8 mouse cellular contexts compared by ENCODE assay signal in the genomic region with DNA sequence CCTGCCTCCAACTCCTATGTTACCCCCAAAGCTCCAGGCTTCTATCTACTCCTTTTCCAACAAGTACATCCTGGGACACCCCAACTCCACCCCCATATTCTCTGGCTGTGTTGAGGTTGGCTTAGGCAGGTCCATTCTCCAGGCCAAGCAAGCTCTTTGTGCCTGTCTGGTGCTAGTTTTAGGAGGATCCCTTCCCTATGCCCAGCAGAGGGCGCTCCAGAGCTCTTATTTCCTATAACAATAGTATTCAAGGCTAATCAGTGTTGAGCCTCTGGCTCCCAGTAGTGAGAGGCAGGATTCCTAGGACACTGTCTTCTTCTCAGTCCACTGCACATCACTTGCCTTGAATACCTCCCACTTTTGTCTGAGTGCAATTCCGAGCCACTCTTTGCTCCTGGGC. TPM values are rescaled to one million over a fixed set of nuclear protein-coding genes. Genes with fewer than 3 reads are reported as not detected.
DNase-seq lines count a peak whose midpoint lies in the region; ATAC-seq and TF ChIP-seq lines count a peak whose summit lies in the region.

No protein-coding gene starts in this region.

- ATAC-seq in embryonic facial prominence, embryonic 14.5 days (ENCODE audit: low read depth) = 0 out of 2 replicates have a peak, but pooled peaks have one; percentile 21
- peak; percentile 20; the same call in 1 of the 2 replicates for ATAC-seq in lung, embryonic 16.5 days (ENCODE audit: low read depth)

- intact Hi-C loops in heart, postnatal 14 days (cut with DNase I) = loop anchor here (1.0 kb wide), 1 partner anchor 41 kb away; no protein-coding TSS in a partner anchor

- no peaks in the 10 kb centered on the region for H3K27me3 ChIP-seq in embryonic facial prominence, embryonic 14.5 days (replicated peaks; ENCODE audit: control insufficient read depth, insufficient read depth, low read length)
- no peaks in the 10 kb centered on the region for H3K27me3 ChIP-seq in lung, embryonic 16.5 days (ENCODE audit: control insufficient read depth, insufficient read depth, low read depth, low read length)
- H3K27me3 ChIP-seq in thymus, adult 2 months (ENCODE audit: control insufficient read depth, insufficient read depth, low read length) = no peaks in the 10 kb centered on the region

- peak; percentile 74 for TF ChIP-seq CTCF in bone marrow, adult 2 months (IDR thresholded peaks at IDR 0.05; ENCODE audit: control insufficient read depth, insufficient read depth, low read length)
- peak; percentile 37; the same call in 1 of the 2 replicates for TF ChIP-seq CTCF in thymus, adult 2 months (IDR thresholded peaks at IDR 0.05; ENCODE audit: borderline replicate concordance, control insufficient read depth, extremely low read depth, insufficient read depth, low read length, poor library complexity)

- H3K27ac ChIP-seq in bone marrow, adult 2 months (ENCODE audit: control insufficient read depth, insufficient read depth, low read depth, low read length, poor library complexity) = no peak overlapping the region
- H3K27ac ChIP-seq in embryonic facial prominence, embryonic 14.5 days (replicated peaks; ENCODE audit: low read depth, low read length) = no peak overlapping the region
- H3K27ac ChIP-seq in lung, embryonic 16.5 days (ENCODE audit: low read length) = no peak overlapping the region
- H3K27ac ChIP-seq in thymus, adult 2 months (ENCODE audit: control insufficient read depth, insufficient read depth, low read length) = no peak overlapping the region

- no peaks in the 10 kb centered on the region for H3K9me3 ChIP-seq in embryonic facial prominence, embryonic 14.5 days (ENCODE audit: control insufficient read depth, low read length)
- no peaks in the 10 kb centered on the region for H3K9me3 ChIP-seq in lung, embryonic 16.5 days (ENCODE audit: control insufficient read depth, low read length)

- TF ChIP-seq POLR2A in bone marrow, adult 2 months (IDR thresholded peaks at IDR 0.05; ENCODE audit: borderline replicate concordance, control insufficient read depth, low read depth, low read length) = no peak
- TF ChIP-seq POLR2A in thymus, adult 2 months (IDR thresholded peaks at IDR 0.05; ENCODE audit: control insufficient read depth, extremely low read depth, insufficient read depth, low read length, poor library complexity) = no peak

- H3K4me3 ChIP-seq in bone marrow, adult 2 months (replicated peaks; ENCODE audit: control insufficient read depth, low read depth, low read length) = no peak overlapping the region
- no peak overlapping the region for H3K4me3 ChIP-seq in embryonic facial prominence, embryonic 14.5 days (ENCODE audit: low read depth, low read length)
- no peak overlapping the region for H3K4me3 ChIP-seq in lung, embryonic 16.5 days (ENCODE audit: low read length)
- no peak overlapping the region for H3K4me3 ChIP-seq in thymus, adult 2 months (ENCODE audit: control insufficient read depth, insufficient read depth, low read length)

- peak; percentile 71 to 78 for DNase-seq in CD8-positive naive resting alpha-beta T cell, adult 2 months (ENCODE audit: low read depth in 2 of 2, low spot score in 2 of 2)
- DNase-seq in embryonic facial prominence, embryonic 14.5 days (ENCODE audit: low spot score) = peak; percentile 94
- peak; percentile 91 to 95 for DNase-seq in heart, postnatal 14 days
- DNase-seq in large intestine, adult 2 months (ENCODE audit: low read depth, low spot score) = peak; percentile 87
- DNase-seq in ovary, adult 18-20 months (ENCODE audit: low spot score) = peak; percentile 71
- peak; percentile 79 for DNase-seq in thymus, adult 2 months

- 27% methylated on average over 2 of the region's 2 CpGs for WGBS in bone marrow, adult 2 months
- 9% methylated on average over 2 of the region's 2 CpGs for WGBS in embryonic facial prominence, embryonic 14.5 days
- 21% methylated on average over 2 of the region's 2 CpGs for WGBS in large intestine, adult 2 months
- 8% methylated on average over 2 of the region's 2 CpGs for WGBS in lung, embryonic 16.5 days
- WGBS in thymus, adult 2 months = 33% methylated on average over 2 of the region's 2 CpGs

- H3K9ac ChIP-seq in embryonic facial prominence, embryonic 14.5 days (ENCODE audit: low read depth, low read length) = no peak overlapping the region
- H3K9ac ChIP-seq in lung, embryonic 16.5 days (ENCODE audit: low read length) = no peak overlapping the region

- peaks cover 27% of the 10 kb centered on the region; the same call in 1 of the 2 replicates for H3K36me3 ChIP-seq in embryonic facial prominence, embryonic 14.5 days (ENCODE audit: control insufficient read depth, insufficient read depth, low read length)
- no peaks in the 10 kb centered on the region for H3K36me3 ChIP-seq in lung, embryonic 16.5 days (ENCODE audit: control insufficient read depth, insufficient read depth, low read length)
- no peaks in the 10 kb centered on the region for H3K36me3 ChIP-seq in thymus, adult 2 months (ENCODE audit: control insufficient read depth, insufficient read depth, low read length)

- H3K4me1 ChIP-seq in bone marrow, adult 2 months (ENCODE audit: control insufficient read depth, insufficient read depth, low read length) = peaks cover 1% of the 10 kb centered on the region; the same call in 1 of the 2 replicates
- H3K4me1 ChIP-seq in embryonic facial prominence, embryonic 14.5 days (ENCODE audit: control insufficient read depth, insufficient read depth, low read length) = peaks cover 19% of the 10 kb centered on the region; the same call in 1 of the 2 replicates
- H3K4me1 ChIP-seq in lung, embryonic 16.5 days (replicated peaks; ENCODE audit: control insufficient read depth, insufficient read depth, low read length) = peaks cover 12% of the 10 kb centered on the region; the same call in 1 of the 2 replicates
- H3K4me1 ChIP-seq in thymus, adult 2 months (replicated peaks; ENCODE audit: control insufficient read depth, insufficient read depth, low read length) = peaks cover 10% of the 10 kb centered on the region

- H3K4me2 ChIP-seq in embryonic facial prominence, embryonic 14.5 days (ENCODE audit: low read depth, low read length) = no peak overlapping the region
- H3K4me2 ChIP-seq in lung, embryonic 16.5 days (ENCODE audit: low read depth, low read length) = no peak overlapping the region

RNA-seq across cellular contexts. Expression of a gene that starts 3.1 kb away (rescaled TPM):
- polyA plus RNA-seq in bone marrow, adult 2 months (2011; ENCODE audit: insufficient read depth, insufficient read length, low replicate concordance, missing spikeins) = not detected in 2 replicates
- polyA plus RNA-seq in embryonic facial prominence, embryonic 14.5 days (2014; fragmentation: Nextera tagmentation; extraction: Ambion mirVana) = 3.9 and 4.3 TPM in 2 replicates
- total RNA-seq in heart, postnatal 14 days (2021) = under 1 TPM; 0.10 to 0.19 TPM
- 0.02 and 0.07 TPM in 2 replicates for polyA plus RNA-seq in large intestine, adult 2 months (2012; rRNA removed)
- polyA plus RNA-seq in lung, embryonic 16.5 days (2015; fragmentation: Nextera tagmentation; extraction: Ambion mirVana) = 2.2 and 2.8 TPM in 2 replicates
- polyA plus RNA-seq in thymus, adult 2 months (2012; rRNA removed) = 0.03 TPM in 1 of 2 replicates, not detected in the other

RNA-seq across cellular contexts. Expression of a gene that starts 3.3 kb away (rescaled TPM):
- 1.7 and 1.8 TPM in 2 replicates for polyA plus RNA-seq in bone marrow, adult 2 months (2011; ENCODE audit: insufficient read depth, insufficient read length, low replicate concordance, missing spikeins)
- polyA plus RNA-seq in embryonic facial prominence, embryonic 14.5 days (2014; fragmentation: Nextera tagmentation; extraction: Ambion mirVana) = 2.7 and 3.4 TPM in 2 replicates
- total RNA-seq in heart, postnatal 14 days (2021) = 10 to 100 TPM; 16.4 TPM
- 2.0 and 2.3 TPM in 2 replicates for polyA plus RNA-seq in large intestine, adult 2 months (2012; rRNA removed)
- 4.8 and 5.4 TPM in 2 replicates for polyA plus RNA-seq in lung, embryonic 16.5 days (2015; fragmentation: Nextera tagmentation; extraction: Ambion mirVana)
- polyA plus RNA-seq in thymus, adult 2 months (2012; rRNA removed) = 9.0 and 10.0 TPM in 2 replicates

RNA-seq across cellular contexts. Expression of a gene that starts 15.8 kb away (rescaled TPM):
- polyA plus RNA-seq in bone marrow, adult 2 months (2011; ENCODE audit: insufficient read depth, insufficient read length, low replicate concordance, missing spikeins) = 40.6 and 53.3 TPM in 2 replicates
- 80.2 and 86.2 TPM in 2 replicates for polyA plus RNA-seq in embryonic facial prominence, embryonic 14.5 days (2014; fragmentation: Nextera tagmentation; extraction: Ambion mirVana)
- 100 to 1,000 TPM; 122 to 128 TPM for total RNA-seq in heart, postnatal 14 days (2021)
- 80.6 and 90.2 TPM in 2 replicates for polyA plus RNA-seq in large intestine, adult 2 months (2012; rRNA removed)
- polyA plus RNA-seq in lung, embryonic 16.5 days (2015; fragmentation: Nextera tagmentation; extraction: Ambion mirVana) = 120 and 127 TPM in 2 replicates
- 28.8 and 41.5 TPM in 2 replicates for polyA plus RNA-seq in thymus, adult 2 months (2012; rRNA removed)

RNA-seq across cellular contexts. Expression of a gene that starts 18.7 kb away (rescaled TPM):
- polyA plus RNA-seq in bone marrow, adult 2 months (2011; ENCODE audit: insufficient read depth, insufficient read length, low replicate concordance, missing spikeins) = 3.0 TPM in 1 of 2 replicates, not detected in the other
- polyA plus RNA-seq in embryonic facial prominence, embryonic 14.5 days (2014; fragmentation: Nextera tagmentation; extraction: Ambion mirVana) = 1.5 and 4.0 TPM in 2 replicates
- total RNA-seq in heart, postnatal 14 days (2021) = under 1 TPM; 0.22 to 0.37 TPM
- polyA plus RNA-seq in large intestine, adult 2 months (2012; rRNA removed) = 0.38 and 0.81 TPM in 2 replicates
- polyA plus RNA-seq in lung, embryonic 16.5 days (2015; fragmentation: Nextera tagmentation; extraction: Ambion mirVana) = 9.0 and 9.6 TPM in 2 replicates
- 1.00 and 1.0 TPM in 2 replicates for polyA plus RNA-seq in thymus, adult 2 months (2012; rRNA removed)

RNA-seq across cellular contexts. Expression of a gene that starts 28.5 kb away (rescaled TPM):
- not detected in 2 replicates for polyA plus RNA-seq in bone marrow, adult 2 months (2011; ENCODE audit: insufficient read depth, insufficient read length, low replicate concordance, missing spikeins)
- not detected in 2 replicates for polyA plus RNA-seq in embryonic facial prominence, embryonic 14.5 days (2014; fragmentation: Nextera tagmentation; extraction: Ambion mirVana)
- total RNA-seq in heart, postnatal 14 days (2021) = not detected
- polyA plus RNA-seq in large intestine, adult 2 months (2012; rRNA removed) = not detected in 2 replicates
- not detected in 2 replicates for polyA plus RNA-seq in lung, embryonic 16.5 days (2015; fragmentation: Nextera tagmentation; extraction: Ambion mirVana)
- polyA plus RNA-seq in thymus, adult 2 months (2012; rRNA removed) = not detected in 2 replicates
